Mouse (Mus musculus) ES-E14 (cell line): ENCODE data around the gene Pakap. TPM values are rescaled to one million over a fixed set of nuclear protein-coding genes. Genes with fewer than 3 reads are reported as not detected.

Experiments
- DNase-seq: peaks from one replicate; pipeline ENCODE4 v3.0.0-alpha.2; 2013; ENCODE audit warnings: low read depth, low spot score
- H3K27ac ChIP-seq: 2 replicates; pipeline ENCODE4 v1.5.1; 2012; ENCODE audit warnings: low read depth, mild to moderate bottlenecking, low read length, moderate library complexity, mixed read lengths; ENCODE audit not compliant: poor library complexity, insufficient read depth, severe bottlenecking
- H3K36me3 ChIP-seq: 2 replicates; pipeline ENCODE4 v1.6.1; 2012; ENCODE audit warnings: mild to moderate bottlenecking, low read length, moderate library complexity, mixed read lengths; ENCODE audit not compliant: control insufficient read depth, poor library complexity, insufficient read depth, severe bottlenecking
- H3K4me1 ChIP-seq, 2 experiments: fragments of 150-350 bp in 1 of 2; sonication (generic) in 1 of 2; 2 replicates each; pipeline ENCODE4 v1.6.1; 2012; ENCODE audit warnings: low read length in 2 of 2, mild to moderate bottlenecking in 1 of 2, mixed read lengths in 1 of 2; ENCODE audit not compliant: control insufficient read depth in 2 of 2, insufficient read depth in 2 of 2, poor library complexity in 1 of 2
- H3K4me3 ChIP-seq, 2 experiments: fragments of 150-350 bp in 1 of 2; sonication (generic) in 1 of 2; 2 replicates each; pipeline ENCODE4 v1.5.1; 2012; ENCODE audit warnings: low read length in 2 of 2, low read depth in 1 of 2, mild to moderate bottlenecking in 1 of 2, mixed read lengths in 1 of 2; ENCODE audit not compliant: insufficient read depth in 1 of 2, poor library complexity in 1 of 2, severe bottlenecking in 1 of 2
- H3K9ac ChIP-seq: 2 replicates; pipeline ENCODE4 v1.6.1; 2012; ENCODE audit warnings: low read depth, mild to moderate bottlenecking, low read length, mixed read lengths; ENCODE audit not compliant: poor library complexity, insufficient read depth, severe bottlenecking
- H3K9me3 ChIP-seq: fragments of 150-350 bp; sonication (generic); 2 replicates; pipeline ENCODE4 v1.6.1; 2012; ENCODE audit warnings: low read depth, mild to moderate bottlenecking, low read length; ENCODE audit not compliant: control insufficient read depth, insufficient read depth
- CHD2 ChIP-seq: IDR thresholded peaks from 2 replicates; pipeline ENCODE4 v1.6.1; 2014; ENCODE audit warnings: mild to moderate bottlenecking, low read depth, low read length, inconsistent platforms
- HCFC1 ChIP-seq: IDR thresholded peaks from 2 replicates; pipeline ENCODE4 v1.6.1; 2012; ENCODE audit warnings: low read length, inconsistent platforms, borderline replicate concordance; ENCODE audit not compliant: insufficient read depth
- MAFK ChIP-seq: IDR thresholded peaks from 2 replicates; pipeline ENCODE4 v1.6.1; 2014; ENCODE audit warnings: mild to moderate bottlenecking, low read depth, low read length, inconsistent platforms; ENCODE audit not compliant: insufficient read depth
- ZC3H11A ChIP-seq: IDR thresholded peaks from 2 replicates; pipeline ENCODE4 v1.6.1; 2012; ENCODE audit warnings: low read depth, mild to moderate bottlenecking, inconsistent platforms, low read length, borderline replicate concordance
- ZNF384 ChIP-seq: IDR thresholded peaks from 2 replicates; pipeline ENCODE4 v1.6.1; 2012; ENCODE audit warnings: low read depth, low read length, inconsistent platforms
- in situ Hi-C, 2 experiments: fragments of 600-800 bp; cut with MboI; formaldehyde crosslinking; loops; one replicate each; pipeline ENCODE4 v1.15.1; 2025; ENCODE audit warnings: low sequenced_read_pairs in 2 of 2, inconsistent platforms in 1 of 2; ENCODE audit not compliant: unreplicated experiment in 2 of 2
- total RNA-seq: library from RNA; depleted of rRNA; stranded (reverse); fragments of 300-350 nt; gene quantifications from 2 replicates; pipeline ENCODE4 v1.2.3, GENCODE M21; 2012

Gene Pakap
- total RNA-seq, 1 experiment = 5.8 TPM

DNA sequence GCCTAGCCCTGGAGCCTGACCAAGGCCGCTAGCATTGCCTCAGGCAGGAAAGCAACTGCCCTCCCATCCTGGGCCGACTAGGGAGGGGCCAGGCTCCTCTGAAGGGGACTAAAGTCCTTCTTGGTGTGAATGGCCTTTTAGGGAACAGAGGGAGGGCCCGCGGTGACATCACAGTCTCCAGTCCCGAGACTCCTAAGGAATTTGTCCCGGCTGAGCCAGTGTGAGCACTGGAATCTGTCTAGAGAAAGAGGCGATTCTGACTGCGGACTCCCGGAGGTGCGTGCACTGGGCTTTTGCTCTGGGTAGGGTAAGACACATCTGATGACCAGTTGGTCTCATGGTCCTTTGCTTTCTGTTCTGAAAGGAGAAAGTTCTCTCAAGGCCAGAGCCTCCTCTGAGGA is 277.1 kb downstream of the Pakap start:
- H3K4me1 ChIP-seq = peaks cover 0 to 14% of the 10 kb centered on the region in 2 experiments; a peak in 2 of 4 replicates
- H3K27ac ChIP-seq = peak overlapping the region; percentile 42; the same call in 1 of the 2 replicates
- in situ Hi-C loops = no loop called here
- peak; percentile 54 for DNase-seq
- H3K9me3 ChIP-seq = no peaks in the 10 kb centered on the region
- H3K36me3 ChIP-seq = peaks cover 1% of the 10 kb centered on the region; the same call in 1 of the 2 replicates
- peak overlapping the region; percentile 65; the same call in 1 of the 2 replicates for H3K9ac ChIP-seq
- no peak for TF ChIP-seq ZC3H11A
- H3K4me3 ChIP-seq = peak overlapping the region; percentile 42 to 54; a peak in 3 of 4 replicates

DNA sequence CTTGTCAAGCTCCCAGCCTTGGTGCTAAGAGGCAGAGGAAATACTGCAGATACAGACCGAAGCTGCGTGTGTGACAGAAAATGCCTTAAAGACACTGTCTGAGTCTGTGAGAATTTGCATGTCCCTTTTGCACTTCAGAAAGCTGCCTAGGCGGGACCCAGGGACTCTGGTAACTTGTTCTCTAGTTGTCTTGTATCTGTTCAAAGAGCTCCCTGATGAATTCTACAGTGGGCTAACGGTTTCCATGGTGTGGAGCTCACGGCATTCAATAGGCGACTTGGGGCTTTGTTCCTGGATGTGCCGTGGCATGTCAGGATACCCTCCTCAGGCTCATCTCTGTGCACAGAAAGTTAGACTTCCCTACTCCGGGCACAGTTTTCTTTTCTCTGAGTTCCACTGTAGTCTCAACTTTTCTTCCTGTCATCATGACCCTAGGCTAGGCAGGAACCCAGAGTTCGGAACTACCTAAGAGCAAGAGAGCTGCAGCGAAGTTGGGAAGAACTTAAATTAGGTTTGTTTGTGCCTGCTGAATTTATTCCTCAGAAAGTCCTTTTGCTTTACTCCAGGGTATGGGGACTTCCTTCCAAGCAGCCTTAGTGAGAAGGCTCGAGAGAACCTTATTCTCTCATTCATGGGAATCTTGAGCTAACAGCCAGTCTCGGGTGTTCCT is 277.7 kb downstream of the Pakap start:
- peak overlapping the region; percentile 42 to 54; a peak in 3 of 4 replicates for H3K4me3 ChIP-seq
- in situ Hi-C loops = no loop called here
- no peak for TF ChIP-seq HCFC1
- TF ChIP-seq ZNF384 = no peak
- TF ChIP-seq ZC3H11A = no peak
- TF ChIP-seq CHD2 = no peak
- TF ChIP-seq MAFK = no peak
- H3K9me3 ChIP-seq = no peaks in the 10 kb centered on the region
- H3K27ac ChIP-seq = peak overlapping the region; percentile 42; the same call in 1 of the 2 replicates
- no peak for DNase-seq
- H3K4me1 ChIP-seq = peaks cover 0 to 12% of the 10 kb centered on the region in 2 experiments; a peak in 2 of 4 replicates
- peak overlapping the region; percentile 65; the same call in 1 of the 2 replicates for H3K9ac ChIP-seq
- peaks cover 3% of the 10 kb centered on the region; the same call in 1 of the 2 replicates for H3K36me3 ChIP-seq

DNA sequence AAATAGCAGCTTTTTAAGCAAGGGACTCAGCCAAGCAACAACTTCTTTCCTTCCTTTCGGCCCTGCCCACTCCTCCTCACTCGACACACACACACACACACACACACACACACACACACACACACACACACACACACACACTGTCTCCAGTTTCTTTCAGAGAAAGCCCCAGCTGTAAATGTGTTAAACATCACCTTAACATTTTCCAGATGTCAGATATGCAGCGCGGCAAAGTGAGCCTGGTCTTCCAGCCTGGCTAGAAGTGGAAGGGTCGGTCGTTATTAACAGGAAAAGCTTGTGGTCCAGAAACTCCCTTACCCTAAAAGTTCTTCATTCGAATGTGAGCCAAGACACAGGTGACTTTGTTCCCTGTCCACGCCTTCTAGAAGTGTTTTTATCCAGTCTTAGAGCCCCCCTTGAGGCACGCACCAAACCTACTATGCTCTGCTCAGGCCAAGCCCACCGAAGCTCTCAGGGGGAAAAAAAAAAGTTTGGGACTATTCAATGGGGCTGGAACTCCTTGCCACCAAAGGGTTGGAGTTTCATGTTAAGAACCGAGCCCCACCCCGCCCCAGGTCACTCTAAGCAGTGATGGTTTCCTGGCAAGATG is 278.5 kb downstream of the Pakap start:
- Histone ChIP-seq H3K27ac (peak overlapping the region; percentile 41; the same call in 1 of the 2 replicates), H3K4me1 (peaks cover 0 to 10% of the 10 kb centered on the region in 2 experiments; a peak in 2 of 4 replicates), H3K9me3 (no peaks in the 10 kb centered on the region), H3K9ac (peak overlapping the region; percentile 65; the same call in 1 of the 2 replicates), H3K4me3 (no peak overlapping the region; a peak in 1 of 4 replicates), H3K36me3 (peaks cover 3% of the 10 kb centered on the region; the same call in 1 of the 2 replicates)
- in situ Hi-C loops = no loop called here
- no peak for DNase-seq
- no peak for TF ChIP-seq HCFC1
- TF ChIP-seq CHD2 = no peak

DNA sequence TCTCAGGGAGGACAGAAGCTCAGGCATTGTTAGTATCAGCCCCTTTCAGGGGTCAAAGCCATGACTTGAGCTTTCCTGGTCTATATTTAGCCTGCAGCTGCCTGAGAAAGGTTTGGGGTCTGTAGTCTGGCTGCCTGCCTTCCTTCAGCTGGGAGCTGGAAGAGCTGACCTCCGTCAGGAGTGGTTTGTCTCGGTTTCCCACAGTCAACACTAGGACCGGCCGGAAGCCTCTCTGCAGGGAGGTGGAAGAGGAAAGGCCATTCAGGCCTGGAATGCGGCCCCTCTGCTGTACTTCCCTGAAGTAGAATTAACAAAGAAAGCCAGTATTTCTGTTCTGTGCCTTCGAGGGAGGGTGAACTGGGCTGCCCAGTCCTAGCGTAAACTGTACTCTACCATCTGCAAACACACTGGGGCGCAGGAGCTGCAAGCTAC is 279.0 kb downstream of the Pakap start:
- peaks cover 3% of the 10 kb centered on the region; the same call in 1 of the 2 replicates for H3K36me3 ChIP-seq
- H3K9me3 ChIP-seq = no peaks in the 10 kb centered on the region
- peak overlapping the region; percentile 41; the same call in 1 of the 2 replicates for H3K27ac ChIP-seq
- DNase-seq = no peak
- no peak overlapping the region for H3K9ac ChIP-seq
- in situ Hi-C loops = no loop called here
- no peak overlapping the region; a peak in 1 of 4 replicates for H3K4me3 ChIP-seq
- peaks cover 0 to 9% of the 10 kb centered on the region in 2 experiments; a peak in 2 of 4 replicates for H3K4me1 ChIP-seq
- TF ChIP-seq CHD2 = no peak
- TF ChIP-seq MAFK = no peak
- TF ChIP-seq HCFC1 = no peak
- TF ChIP-seq ZC3H11A = no peak
- no peak for TF ChIP-seq ZNF384
